Mouse (Mus musculus): ENCODE measurements around the gene Traf3ip3.

DNA sequence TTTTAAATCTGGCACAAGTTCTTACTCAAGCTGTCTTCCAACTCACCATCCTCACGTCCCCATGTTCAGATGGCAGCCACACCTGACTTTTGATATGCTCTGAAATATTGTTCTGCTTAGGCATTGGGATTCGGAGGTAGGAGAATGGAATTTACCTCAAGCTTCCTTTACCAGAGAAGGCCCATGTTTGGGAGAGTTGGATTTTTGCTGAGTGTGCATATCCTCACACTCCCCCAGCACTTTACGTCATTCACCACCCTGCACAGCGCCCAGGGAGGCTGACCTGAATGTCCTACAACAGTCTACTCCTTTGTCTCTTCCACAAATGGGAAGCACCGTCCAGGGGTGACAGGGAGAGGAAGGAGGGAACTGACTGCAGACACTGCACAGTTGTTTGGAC, 18.9 kb upstream of the Traf3ip3 start:
- TF ChIP-seq CTCF (IDR thresholded peaks at IDR 0.05; ENCODE audit: low read depth, low read length) (no peak), GATA1 (IDR thresholded peaks at IDR 0.05; ENCODE audit: borderline replicate concordance, low read length) (no peak), POLR2AphosphoS5 (IDR thresholded peaks at IDR 0.05; ENCODE audit: insufficient replicate concordance, low read depth, low read length) (no peak), TAL1 (conservative IDR thresholded peaks at IDR 0.05; ENCODE audit: low read depth, low read length) (no peak)

Measured in G1E (cell line).